9 mouse cellular contexts compared by ENCODE assay signal in genomic region chr19:7103993-7104401, GRCm38 (mm10). TPM values are rescaled to one million over a fixed set of nuclear protein-coding genes. Genes with fewer than 3 reads are reported as not detected.
DNase-seq lines count a peak whose midpoint lies in the region; ATAC-seq and TF ChIP-seq lines count a peak whose summit lies in the region.
"Had no signal": no experiment of that assay in that cellular context is flagged by ENCODE, and none has a peak within 500 bp of the region (broad histone marks: within the 10 kb centered on the region; RNA-seq: fewer than 3 reads in every experiment).

No protein-coding gene starts in this region.

- no peaks in the 10 kb centered on the region for H3K27me3 ChIP-seq in lung, embryonic 16.5 days (ENCODE audit: control insufficient read depth, insufficient read depth, low read depth, low read length)
- H3K27me3 ChIP-seq in heart, adult 2 months (ENCODE audit: control insufficient read depth, insufficient read depth, low read length) = no peaks in the 10 kb centered on the region
- H3K27me3 ChIP-seq in limb, embryonic 12.5 days = peaks cover 74% of the 10 kb centered on the region
- peaks cover 62% of the 10 kb centered on the region for H3K27me3 ChIP-seq in neural tube, embryonic 13.5 days

- H3K4me3 ChIP-seq in lung, embryonic 16.5 days (ENCODE audit: low read length) = peak overlapping the region; percentile 25
- no peak overlapping the region for H3K4me3 ChIP-seq in heart, adult 2 months
- H3K4me3 ChIP-seq in limb, embryonic 12.5 days (replicated peaks) = peak overlapping the region; percentile 17
- no peak overlapping the region for H3K4me3 ChIP-seq in neural tube, embryonic 13.5 days

- peak overlapping the region; percentile 60 for H3K9ac ChIP-seq in lung, embryonic 16.5 days (ENCODE audit: low read length)
- peak overlapping the region; percentile 43; the same call in 1 of the 2 replicates for H3K9ac ChIP-seq in heart, adult 2 months (ENCODE audit: low read depth, low read length)
- no peak overlapping the region; the same call in 1 of the 2 replicates for H3K9ac ChIP-seq in limb, embryonic 12.5 days (replicated peaks)
- H3K9ac ChIP-seq in neural tube, embryonic 13.5 days = peak overlapping the region; percentile 46

- ATAC-seq in lung, embryonic 16.5 days (ENCODE audit: low read depth) = peak; percentile 73
- ATAC-seq in limb, embryonic 12.5 days (ENCODE audit: insufficient number of reproducible peaks, insufficient read depth, low FRiP score, low TSS enrichment, low read depth) = peak; percentile 44
- ATAC-seq in neural tube, embryonic 13.5 days (ENCODE audit: low read depth) = peak; percentile 78

- H3K9me3 ChIP-seq in lung, embryonic 16.5 days (ENCODE audit: control insufficient read depth, low read length) = no peaks in the 10 kb centered on the region
- H3K9me3 ChIP-seq in limb, embryonic 12.5 days = no peaks in the 10 kb centered on the region
- no peaks in the 10 kb centered on the region for H3K9me3 ChIP-seq in neural tube, embryonic 13.5 days

- TF ChIP-seq POLR2A in heart, adult 2 months (IDR thresholded peaks at IDR 0.05; ENCODE audit: insufficient read depth, low read depth, low read length) = 0 out of 2 replicates have a peak, but pooled peaks have one; percentile 6

- no peak for DNase-seq in lung, adult 18-20 months
- DNase-seq in heart, adult 2 months = peak; percentile 56 to 61
- no peak for DNase-seq in ovary, postnatal 10 days (ENCODE audit: low spot score)
- no peak for DNase-seq in left cerebral cortex, postnatal 4 days
- no peak for DNase-seq in frontal cortex, postnatal 36 days (ENCODE audit: low spot score in 2 of 2)

- H3K27ac ChIP-seq in lung, embryonic 16.5 days (ENCODE audit: low read length) = no peak overlapping the region
- no peak overlapping the region; the same call in 1 of the 2 replicates for H3K27ac ChIP-seq in heart, adult 2 months
- H3K27ac ChIP-seq in limb, embryonic 12.5 days = peak overlapping the region; percentile 79
- peak overlapping the region; percentile 70 for H3K27ac ChIP-seq in neural tube, embryonic 13.5 days (replicated peaks)

- peak; percentile 28 for TF ChIP-seq CTCF in heart, adult 2 months (IDR thresholded peaks at IDR 0.05)

- H3K36me3 ChIP-seq in lung, embryonic 16.5 days (ENCODE audit: control insufficient read depth, insufficient read depth, low read length) = no peaks in the 10 kb centered on the region
- H3K36me3 ChIP-seq in heart, adult 2 months (ENCODE audit: control insufficient read depth, insufficient read depth, low read length) = no peaks in the 10 kb centered on the region
- H3K36me3 ChIP-seq in limb, embryonic 12.5 days = no peaks in the 10 kb centered on the region
- H3K36me3 ChIP-seq in neural tube, embryonic 13.5 days = no peaks in the 10 kb centered on the region

- WGBS in lung, embryonic 16.5 days = 24% methylated on average over 19 of the region's 19 CpGs
- 55% methylated on average over 19 of the region's 19 CpGs for WGBS in heart, adult 2 months
- WGBS in limb, embryonic 12.5 days = 5% methylated on average over 19 of the region's 19 CpGs
- 6% methylated on average over 19 of the region's 19 CpGs for WGBS in neural tube, embryonic 13.5 days

- no peaks in the 10 kb centered on the region for H3K79me2 ChIP-seq in heart, adult 2 months (replicated peaks; ENCODE audit: control insufficient read depth, insufficient read depth, low read length)

- no peak for TF ChIP-seq EP300 in heart, adult 2 months (IDR thresholded peaks at IDR 0.05; ENCODE audit: insufficient read depth, low read depth, low read length)

- peaks cover 32% of the 10 kb centered on the region for H3K4me1 ChIP-seq in lung, embryonic 16.5 days (replicated peaks; ENCODE audit: control insufficient read depth, insufficient read depth, low read length)
- no peaks in the 10 kb centered on the region; the same call in 1 of the 2 replicates for H3K4me1 ChIP-seq in heart, adult 2 months (ENCODE audit: control insufficient read depth, insufficient read depth, low read length)
- peaks cover 36% of the 10 kb centered on the region for H3K4me1 ChIP-seq in limb, embryonic 12.5 days (replicated peaks)
- H3K4me1 ChIP-seq in neural tube, embryonic 13.5 days (replicated peaks) = peaks cover 71% of the 10 kb centered on the region

- peak overlapping the region; percentile 43 for H3K4me2 ChIP-seq in lung, embryonic 16.5 days (ENCODE audit: low read depth, low read length)
- peak overlapping the region; percentile 52 for H3K4me2 ChIP-seq in limb, embryonic 12.5 days
- H3K4me2 ChIP-seq in neural tube, embryonic 13.5 days = peak overlapping the region; percentile 32

- intact Hi-C loops in heart, adult 2 months (cut with DNase I) = no loop called here
- intact Hi-C loops in left cerebral cortex, postnatal 4 days (cut with DNase I) = no loop called here

RNA-seq across cellular contexts. Expression of gene Flrt1, which starts 1.5 kb away (rescaled TPM):
- polyA plus RNA-seq in lung, embryonic 16.5 days (2015; fragmentation: Nextera tagmentation; extraction: Ambion mirVana) = 0.99 and 1.1 TPM in 2 replicates
- 1 to 10 TPM; 1.1 to 1.2 TPM for total RNA-seq in heart, adult 2 months (2021)
- 0.84 and 0.94 TPM in 2 replicates for polyA plus RNA-seq in heart, adult 2 months (2012; rRNA removed)
- 3.5 and 4.4 TPM in 2 replicates for polyA plus RNA-seq in limb, embryonic 12.5 days (2016; fragmentation: Nextera tagmentation; extraction: Ambion mirVana)
- 9.6 and 10.9 TPM in 2 replicates for polyA plus RNA-seq in neural tube, embryonic 13.5 days (2015; fragmentation: Nextera tagmentation; extraction: Ambion mirVana)
- 10 to 100 TPM; 22.4 to 23.5 TPM for total RNA-seq in left cerebral cortex, postnatal 4 days (2021)
- total RNA-seq: MEL had no signal

RNA-seq across cellular contexts. Expression of gene Macrod1, which starts 47.4 kb away (rescaled TPM):
- polyA plus RNA-seq in lung, embryonic 16.5 days (2015; fragmentation: Nextera tagmentation; extraction: Ambion mirVana) = 15.3 and 17.6 TPM in 2 replicates
- total RNA-seq in heart, adult 2 months (2021) = 100 to 1,000 TPM; 262 to 309 TPM
- 260 and 278 TPM in 2 replicates for polyA plus RNA-seq in heart, adult 2 months (2012; rRNA removed)
- polyA plus RNA-seq in limb, embryonic 12.5 days (2016; fragmentation: Nextera tagmentation; extraction: Ambion mirVana) = 12.3 and 13.2 TPM in 2 replicates
- 4.4 and 5.2 TPM in 2 replicates for polyA plus RNA-seq in neural tube, embryonic 13.5 days (2015; fragmentation: Nextera tagmentation; extraction: Ambion mirVana)
- 1 to 10 TPM; 5.5 to 6.3 TPM for total RNA-seq in left cerebral cortex, postnatal 4 days (2021)

Comparison
In these comparisons a context has a peak if more than half of its experiments do, and no peak if none do; other contexts are left out.
1. H3K27ac ChIP-seq: peak in limb, embryonic 12.5 days (single experiment) and neural tube, embryonic 13.5 days (single experiment); none in lung, embryonic 16.5 days (single experiment) and heart, adult 2 months (single experiment).
2. H3K4me3 ChIP-seq: peak in lung, embryonic 16.5 days (single experiment) and limb, embryonic 12.5 days (single experiment); none in heart, adult 2 months (single experiment) and neural tube, embryonic 13.5 days (single experiment).
3. DNase-seq: peak in heart, adult 2 months (2 of 2); none in lung, adult 18-20 months (0 of 2), ovary, postnatal 10 days (single experiment), left cerebral cortex, postnatal 4 days (single experiment) and frontal cortex, postnatal 36 days (0 of 2).
4. RNA of gene Macrod1, which starts 47.4 kb away (polyA plus RNA-seq): 260 to 278 TPM in heart, adult 2 months; 15.3 to 17.6 TPM in lung, embryonic 16.5 days, 12.3 to 13.2 TPM in limb, embryonic 12.5 days and 4.4 to 5.2 TPM in neural tube, embryonic 13.5 days; every median in the first group is over 10 times any median in the second.
5. Peak in every context shown above with its lines, with median percentiles within 50 percentile points of each other: ATAC-seq and H3K4me2 ChIP-seq.